Mouse (Mus musculus) adrenal gland, postnatal 25 days (tissue): Measurements from ENCODE around the gene Wnt6. TPM values are rescaled to one million over a fixed set of nuclear protein-coding genes. Genes with fewer than 3 reads are reported as not detected.

Source experiments
- DNase-seq: peaks from one replicate; pipeline ENCODE4 v3.0.0; 2021; ENCODE audit warnings: mixed read lengths
- total RNA-seq: library from RNA; stranded (reverse); gene quantifications from 2 replicates; pipeline ENCODE4 v1.2.3, GENCODE M21; 2021

The Wnt6 gene
- total RNA-seq, 1 experiment from 2014 or later: 2.5 TPM

DNA sequence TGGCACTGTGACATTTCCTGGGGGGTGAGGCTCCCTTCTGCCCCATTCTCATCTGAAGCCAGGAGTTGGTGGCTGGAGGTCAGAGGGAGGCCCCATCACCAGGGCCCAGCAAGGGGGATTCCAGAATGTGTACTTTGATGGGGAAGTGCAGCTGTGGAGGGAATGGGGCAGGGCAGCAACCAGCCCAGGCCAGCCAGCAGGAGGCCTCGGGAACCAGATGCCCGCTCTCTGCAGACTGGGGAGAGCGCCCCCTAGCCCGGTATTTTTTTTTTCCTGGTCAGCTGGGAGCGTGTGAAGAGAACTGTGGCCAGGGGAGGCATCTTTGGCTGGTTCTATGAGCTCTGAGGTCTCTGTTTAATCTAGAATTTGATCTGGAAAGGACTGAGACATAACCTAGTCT is 4.1 kb downstream of the Wnt6 start:
- DNase-seq: no peak

DNA sequence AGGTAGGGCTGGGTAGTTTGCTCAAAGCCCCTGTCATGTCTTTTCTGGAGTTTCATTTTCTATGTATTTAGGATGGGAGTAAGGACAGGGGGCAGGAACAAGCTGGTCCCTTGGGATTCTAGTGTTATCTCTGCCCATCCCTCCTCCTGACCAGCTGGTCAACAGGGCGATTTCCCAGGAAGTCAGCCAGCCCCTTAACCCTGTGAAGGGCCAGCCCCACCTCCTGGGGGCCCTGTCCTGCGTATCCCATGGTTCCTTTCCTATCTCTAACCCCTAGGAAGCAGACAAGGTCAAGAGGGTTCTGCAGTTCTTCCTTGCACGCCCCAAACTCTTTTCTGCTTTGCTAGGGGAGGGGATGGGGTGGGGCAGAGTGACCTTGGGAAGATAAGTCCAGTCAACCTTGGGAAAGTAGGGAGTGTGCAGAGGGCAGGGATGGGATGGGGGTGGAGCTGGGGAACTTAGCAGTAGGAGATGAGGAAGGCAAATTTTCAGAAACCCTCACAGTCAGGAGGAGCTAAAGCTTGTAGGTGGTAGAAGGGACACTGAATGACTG is 7.3 kb downstream of the Wnt6 start:
- no peak for DNase-seq

DNA sequence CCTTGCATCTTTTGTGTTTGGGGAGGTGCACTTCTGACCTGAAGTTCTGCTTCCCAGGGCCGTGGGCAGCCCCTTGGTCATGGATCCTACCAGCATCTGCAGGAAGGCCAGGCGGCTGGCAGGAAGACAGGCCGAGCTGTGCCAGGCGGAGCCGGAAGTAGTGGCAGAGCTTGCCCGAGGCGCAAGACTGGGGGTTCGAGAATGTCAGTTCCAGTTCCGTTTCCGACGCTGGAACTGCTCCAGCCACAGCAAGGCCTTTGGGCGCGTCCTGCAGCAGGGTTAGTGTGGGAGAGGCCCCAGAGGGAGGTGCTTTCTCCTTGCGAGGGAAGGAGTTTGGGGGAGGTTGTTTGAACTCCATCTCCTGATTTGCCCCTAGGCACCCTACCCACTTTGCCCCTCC is 10.4 kb downstream of the Wnt6 start:
- no peak for DNase-seq

DNA sequence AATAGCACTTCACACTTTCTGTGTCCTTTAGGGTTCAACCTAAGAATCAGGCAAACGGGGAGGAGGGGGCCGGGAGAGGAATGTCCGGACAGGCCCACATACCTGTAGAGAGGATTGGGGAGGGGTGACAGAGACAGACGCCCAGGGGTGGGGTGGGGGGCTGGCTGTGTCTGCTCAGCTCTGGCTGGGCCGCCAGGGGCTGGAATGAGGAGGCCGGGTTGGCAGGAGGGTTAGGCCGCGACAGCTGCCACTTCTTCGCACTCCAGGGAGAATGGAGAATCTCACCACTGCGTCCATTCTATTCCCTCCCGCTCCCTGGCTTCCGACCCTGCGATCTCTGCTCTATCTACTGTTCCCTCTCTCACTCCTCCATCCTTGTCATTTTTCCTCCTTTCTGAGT is 11.9 kb downstream of the Wnt6 start:
- DNase-seq: no peak

DNA sequence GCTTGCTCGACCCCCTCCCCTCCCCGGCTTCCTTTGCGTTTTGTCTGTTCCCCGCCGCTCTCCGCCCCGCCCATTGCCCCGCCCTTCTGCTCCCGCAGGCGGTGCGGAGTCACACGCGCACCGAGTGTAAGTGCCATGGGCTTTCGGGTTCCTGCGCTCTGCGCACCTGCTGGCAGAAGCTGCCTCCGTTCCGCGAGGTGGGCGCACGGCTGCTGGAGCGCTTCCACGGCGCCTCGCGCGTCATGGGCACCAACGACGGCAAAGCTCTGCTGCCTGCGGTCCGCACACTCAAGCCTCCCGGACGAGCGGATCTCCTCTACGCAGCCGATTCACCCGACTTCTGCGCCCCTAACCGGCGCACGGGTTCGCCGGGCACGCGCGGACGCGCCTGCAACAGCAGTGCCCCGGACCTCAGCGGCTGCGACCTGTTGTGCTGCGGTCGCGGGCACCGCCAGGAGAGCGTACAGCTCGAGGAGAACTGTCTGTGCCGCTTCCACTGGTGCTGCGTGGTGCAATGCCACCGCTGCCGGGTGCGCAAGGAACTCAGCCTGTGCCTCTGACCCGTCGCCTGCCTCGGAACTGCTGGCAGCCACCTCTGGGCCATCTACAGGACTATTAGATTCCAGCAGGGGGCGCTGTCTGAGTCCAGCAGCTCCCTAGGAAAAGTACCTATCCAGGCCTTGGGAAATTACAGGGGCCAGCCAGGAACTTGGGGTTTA is 12.5 kb downstream of the Wnt6 start:
- DNase-seq: peak; percentile 72

DNA sequence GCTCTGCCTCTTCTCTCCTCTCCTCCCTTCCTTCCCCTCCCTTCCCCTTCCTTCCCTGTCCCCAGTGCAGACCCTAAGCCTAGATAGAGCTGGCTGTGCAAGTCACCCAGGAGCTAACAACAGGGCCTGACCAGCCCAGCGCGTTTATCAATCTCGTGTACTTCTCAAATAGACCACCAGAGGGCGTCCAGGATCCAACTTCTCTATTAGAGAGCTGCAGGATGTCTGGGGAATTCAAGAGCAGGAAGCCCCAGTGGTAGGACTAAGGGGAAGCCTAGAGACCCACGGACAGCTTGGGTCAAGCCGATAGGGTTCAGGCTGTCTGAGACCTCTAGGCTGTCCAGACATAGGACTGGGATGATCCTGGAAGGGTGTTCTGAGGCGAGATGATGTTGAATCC is 16.2 kb downstream of the Wnt6 start:
- peak; percentile 62 for DNase-seq

DNA sequence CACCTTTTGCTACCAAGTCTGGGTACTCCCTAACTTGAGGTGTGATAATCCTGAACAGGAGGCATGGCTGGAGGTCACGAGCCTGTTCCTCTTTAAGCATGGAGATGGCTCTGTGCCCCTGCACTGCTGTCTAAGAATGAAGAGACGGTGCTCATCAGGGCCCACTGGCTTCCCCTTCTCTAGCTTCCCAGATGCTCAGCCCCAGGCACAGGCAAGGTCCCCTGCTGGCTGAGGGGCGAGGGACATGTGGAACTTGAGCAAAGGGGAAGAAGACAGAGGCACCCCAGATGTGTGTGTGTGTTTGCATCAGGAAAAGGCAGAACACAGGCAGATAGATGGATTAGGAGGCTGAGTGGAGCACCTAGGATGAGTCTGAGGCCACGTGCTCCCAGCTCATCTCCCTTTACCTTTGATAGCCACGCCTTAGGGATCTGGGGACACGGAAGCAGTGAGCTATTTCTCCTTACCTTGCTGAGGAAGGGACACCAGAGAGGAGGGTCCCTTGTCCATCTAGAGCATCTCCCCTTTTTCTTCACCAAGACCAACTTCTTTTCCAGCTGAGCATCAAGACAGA is 17.0 kb downstream of the Wnt6 start:
- no peak for DNase-seq

GRCm38 (mm10) chr1:74790095-74790494 is 18.4 kb downstream of the Wnt6 start:
- no peak for DNase-seq

- DNase-seq: no peak
These were observed 19.6 kb downstream of the Wnt6 start, which contains the start of gene Wnt10a for GRCm38 (mm10) chr1:74791249-74791648. Gene Wnt10a, plus strand, starts transcription at chr1:74791516.

- DNase-seq: no peak
These were observed 21.4 kb downstream of the Wnt6 start for GRCm38 (mm10) chr1:74792831-74793660.

DNA sequence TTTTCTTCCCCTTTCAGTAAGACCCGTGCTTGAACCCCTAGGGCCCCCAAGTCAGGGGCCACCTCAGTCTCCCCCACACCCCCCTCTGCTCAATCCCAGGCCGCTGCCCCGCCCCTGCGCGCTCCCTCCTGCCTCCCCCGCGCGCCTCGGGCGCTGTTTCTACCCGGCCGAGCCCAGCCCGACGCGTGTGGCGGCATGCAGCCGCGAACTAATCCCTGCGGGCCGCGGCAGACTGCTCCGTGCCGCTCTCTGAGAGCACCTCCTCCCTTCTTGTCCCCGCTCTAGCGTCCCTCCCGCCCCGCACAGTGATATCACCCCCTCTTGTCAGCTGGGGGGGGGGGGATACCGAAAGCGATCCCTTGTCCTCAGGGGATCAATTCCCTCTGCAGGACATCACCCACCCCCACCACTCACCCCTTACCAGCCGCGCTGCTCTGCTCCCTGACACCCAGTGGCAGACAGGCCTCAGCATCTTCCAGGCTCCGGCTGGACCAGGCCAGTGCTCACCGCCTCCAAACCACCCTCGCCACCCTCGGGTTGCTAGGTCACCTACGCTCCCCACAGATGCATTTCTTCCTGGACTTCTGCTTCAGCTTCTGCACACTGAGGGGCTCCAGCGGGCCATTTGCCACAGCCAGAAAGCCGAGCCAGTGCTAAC is 22.9 kb downstream of the Wnt6 start:
- DNase-seq: no peak

- no peak for DNase-seq
These were observed 23.4 kb downstream of the Wnt6 start for GRCm38 (mm10) chr1:74795145-74795529.

GRCm38 (mm10) chr1:74797459-74797858 is 25.8 kb downstream of the Wnt6 start:
- DNase-seq: no peak

DNA sequence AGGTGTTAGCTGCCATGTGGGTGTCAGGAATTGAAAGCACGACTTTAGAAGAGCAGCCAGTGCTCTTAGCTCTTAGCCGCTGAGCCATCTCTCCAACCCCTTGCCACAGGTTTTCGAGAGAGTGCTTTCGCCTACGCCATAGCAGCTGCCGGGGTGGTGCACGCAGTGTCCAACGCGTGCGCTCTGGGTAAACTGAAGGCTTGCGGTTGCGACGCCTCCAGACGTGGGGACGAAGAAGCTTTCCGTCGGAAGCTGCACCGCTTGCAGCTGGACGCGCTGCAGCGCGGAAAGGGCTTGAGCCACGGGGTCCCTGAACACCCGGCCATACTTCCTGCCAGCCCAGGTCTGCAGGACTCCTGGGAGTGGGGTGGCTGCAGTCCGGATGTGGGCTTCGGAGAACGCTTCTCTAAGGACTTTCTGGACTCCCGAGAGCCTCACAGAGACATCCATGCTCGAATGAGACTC is 28.8 kb downstream of the Wnt6 start:
- no peak for DNase-seq

DNA sequence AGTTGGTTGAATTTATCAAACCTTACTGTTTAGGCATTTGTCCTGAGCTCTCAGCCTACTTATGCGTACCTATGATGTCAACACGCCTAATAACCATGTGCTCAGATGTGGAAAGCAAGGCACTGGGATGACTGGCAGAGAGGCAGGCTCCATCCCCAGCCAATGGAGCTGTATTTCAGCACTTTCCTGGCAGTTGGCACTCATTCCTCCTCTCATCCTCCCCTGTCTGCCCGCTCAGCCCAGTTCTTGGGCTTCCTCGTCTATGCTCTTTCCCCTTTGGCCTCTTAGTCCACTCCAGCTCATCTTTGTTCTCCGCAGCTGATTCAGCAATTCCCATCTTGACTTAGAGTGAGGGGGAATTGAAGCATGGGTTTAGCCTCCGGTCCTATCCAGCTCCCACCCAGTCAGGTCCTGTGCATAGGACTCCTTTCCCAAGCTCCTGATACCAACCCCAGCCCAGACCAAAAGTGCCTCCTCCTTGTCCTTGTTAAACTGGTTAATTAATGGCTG is 30.0 kb downstream of the Wnt6 start:
- no peak for DNase-seq

DNA sequence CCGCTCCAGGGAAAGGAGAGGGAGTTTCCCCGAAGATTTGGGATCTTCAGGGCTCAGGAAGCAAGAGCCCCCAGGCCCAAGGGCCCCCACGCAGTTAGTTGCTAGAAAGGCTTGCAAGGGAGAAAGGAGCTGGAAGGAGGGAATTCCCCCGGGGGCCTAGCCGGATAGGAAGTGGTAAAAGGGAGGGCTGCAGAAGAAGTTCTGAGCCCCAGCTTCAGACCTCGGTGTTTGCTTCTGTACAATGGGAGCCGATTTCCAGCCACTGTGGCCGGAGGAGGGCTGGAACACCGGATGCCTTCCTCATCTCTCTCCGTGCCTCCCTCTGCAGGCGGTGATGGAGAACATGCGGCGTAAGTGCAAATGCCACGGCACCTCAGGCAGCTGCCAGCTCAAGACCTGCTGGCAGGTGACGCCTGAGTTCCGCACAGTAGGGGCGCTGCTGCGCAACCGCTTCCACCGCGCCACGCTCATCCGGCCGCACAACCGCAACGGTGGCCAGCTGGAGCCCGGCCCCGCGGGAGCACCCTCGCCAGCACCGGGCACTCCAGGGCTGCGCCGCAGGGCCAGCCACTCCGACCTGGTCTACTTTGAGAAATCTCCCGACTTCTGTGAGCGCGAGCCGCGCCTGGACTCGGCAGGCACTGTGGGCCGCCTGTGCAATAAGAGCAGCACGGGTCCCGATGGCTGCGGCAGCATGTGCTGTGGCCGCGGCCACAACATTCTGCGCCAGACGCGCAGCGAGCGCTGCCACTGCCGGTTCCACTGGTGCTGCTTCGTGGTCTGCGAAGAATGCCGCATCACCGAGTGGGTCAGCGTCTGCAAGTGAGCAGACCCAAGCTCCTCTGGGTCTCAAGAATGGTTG is 31.3 kb downstream of the Wnt6 start:
- peak; percentile 74 for DNase-seq

GRCm38 (mm10) chr1:74804211-74804870 is 32.6 kb downstream of the Wnt6 start:
- no peak for DNase-seq

DNA sequence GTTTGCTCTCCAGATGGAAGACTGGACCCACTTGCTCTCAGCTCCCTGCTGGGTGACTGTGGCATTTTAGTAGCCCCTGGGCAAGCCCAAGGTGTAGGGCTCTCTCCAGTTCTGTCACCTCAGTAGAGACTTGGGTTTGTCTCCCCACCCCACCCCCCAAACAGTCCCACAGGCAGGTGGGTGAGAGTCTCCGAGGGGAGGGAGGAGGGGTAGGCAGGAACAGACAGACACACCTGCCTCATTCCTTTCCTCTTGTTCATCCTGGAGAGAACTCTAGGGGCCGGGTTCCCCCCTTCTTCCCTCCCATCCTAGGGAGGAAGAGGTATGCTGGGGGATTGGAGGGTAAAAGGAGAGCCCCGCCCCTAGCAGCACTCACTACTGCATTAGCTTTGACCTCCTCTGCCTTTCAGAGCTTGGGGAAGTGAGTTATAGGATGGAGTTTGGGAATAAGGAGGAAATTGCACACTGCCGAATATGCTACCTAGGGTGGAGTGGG is 33.7 kb downstream of the Wnt6 start:
- DNase-seq: no peak

- no peak for DNase-seq
These were observed 34.2 kb downstream of the Wnt6 start for GRCm38 (mm10) chr1:74805843-74806242.
